10 mouse cellular contexts compared by ENCODE assay signal in genomic region chr2:156453822-156454221, GRCm38 (mm10). TPM values are rescaled to one million over a fixed set of nuclear protein-coding genes. Genes with fewer than 3 reads are reported as not detected.
A peak's percentile ranks its signal among the peaks of the same experiment; 100 is the strongest.
DNase-seq lines count a peak whose midpoint lies in the region; ATAC-seq and TF ChIP-seq lines count a peak whose summit lies in the region.
"Had no signal": no experiment of that assay in that cellular context is flagged by ENCODE, and none has a peak within 500 bp of the region (broad histone marks: within the 10 kb centered on the region; RNA-seq: fewer than 3 reads in every experiment).

No protein-coding gene starts in this region.

- peak; percentile 40; the same call in 1 of the 2 replicates for ATAC-seq in intestine, embryonic 16.5 days
- ATAC-seq: forebrain, postnatal 0 days had no signal

- no peak for TF ChIP-seq POLR2A in heart, adult 2 months (IDR thresholded peaks at IDR 0.05; ENCODE audit: insufficient read depth, low read depth, low read length)

- H3K36me3 ChIP-seq in heart, adult 2 months (ENCODE audit: control insufficient read depth, insufficient read depth, low read length), result no peaks in the 10 kb centered on the region
- H3K36me3 ChIP-seq in intestine, embryonic 16.5 days (ENCODE audit: control insufficient read depth, insufficient read depth, low read length), result no peaks in the 10 kb centered on the region

- no peak overlapping the region for H3K4me2 ChIP-seq in intestine, embryonic 16.5 days (ENCODE audit: low read depth, low read length)

- intact Hi-C loops in heart, adult 2 months (cut with DNase I), result no loop called here
- intact Hi-C loops in heart, postnatal 25 days (cut with DNase I), result no loop called here

- no peak overlapping the region for H3K9ac ChIP-seq in heart, adult 2 months (ENCODE audit: low read depth, low read length)
- no peak overlapping the region for H3K9ac ChIP-seq in intestine, embryonic 16.5 days (ENCODE audit: low read depth, low read length)
- H3K9ac ChIP-seq: forebrain, postnatal 0 days had no signal

- no peaks in the 10 kb centered on the region for H3K4me1 ChIP-seq in heart, adult 2 months (ENCODE audit: control insufficient read depth, insufficient read depth, low read length)
- H3K4me1 ChIP-seq in intestine, embryonic 16.5 days (ENCODE audit: control insufficient read depth, insufficient read depth, low read length), result peaks cover 14% of the 10 kb centered on the region

- 45% methylated on average over 7 of the region's 7 CpGs for WGBS in heart, adult 2 months
- WGBS in intestine, embryonic 16.5 days, result 63% methylated on average over 7 of the region's 7 CpGs

- H3K27me3 ChIP-seq in heart, adult 2 months (ENCODE audit: control insufficient read depth, insufficient read depth, low read length), result no peaks in the 10 kb centered on the region
- no peaks in the 10 kb centered on the region for H3K27me3 ChIP-seq in intestine, embryonic 16.5 days (replicated peaks; ENCODE audit: control insufficient read depth, insufficient read depth, low read length)

- H3K9me3 ChIP-seq in intestine, embryonic 16.5 days (ENCODE audit: control insufficient read depth, low read length), result no peaks in the 10 kb centered on the region

- peak; percentile 65 to 66 for DNase-seq in heart, adult 2 months
- DNase-seq in heart, postnatal 25 days (ENCODE audit: low spot score), result no peak
- DNase-seq in adrenal gland, postnatal 25 days, result peak; percentile 87
- DNase-seq in ovary, postnatal 36 days (ENCODE audit: low spot score), result peak; percentile 58
- no peak for DNase-seq in frontal cortex, postnatal 36 days (ENCODE audit: low spot score in 2 of 2)
- DNase-seq in cerebellum, postnatal 14 days, result no peak
- no peak for DNase-seq in spleen, postnatal 4 days (ENCODE audit: low spot score in 2 of 2)
- DNase-seq: forebrain, postnatal 0 days; lung, postnatal 10 days had no signal

- H3K79me2 ChIP-seq in heart, adult 2 months (replicated peaks; ENCODE audit: control insufficient read depth, insufficient read depth, low read length), result no peaks in the 10 kb centered on the region

- no peak for TF ChIP-seq CTCF in heart, adult 2 months (IDR thresholded peaks at IDR 0.05)

- no peak overlapping the region for H3K4me3 ChIP-seq in heart, adult 2 months
- no peak overlapping the region for H3K4me3 ChIP-seq in intestine, embryonic 16.5 days (ENCODE audit: low read length)

- H3K27ac ChIP-seq in heart, adult 2 months, result no peak overlapping the region
- no peak overlapping the region for H3K27ac ChIP-seq in intestine, embryonic 16.5 days (ENCODE audit: low read length)

- no peak for TF ChIP-seq EP300 in heart, adult 2 months (IDR thresholded peaks at IDR 0.05; ENCODE audit: insufficient read depth, low read depth, low read length)

RNA-seq across cellular contexts. Expression of gene Epb41l1, which starts 33.1 kb away (rescaled TPM):
- total RNA-seq in heart, adult 2 months (2021), result 1 to 10 TPM; 7.3 to 8.2 TPM
- 7.6 and 7.8 TPM in 2 replicates for polyA plus RNA-seq in heart, adult 2 months (2012; rRNA removed)
- 1 to 10 TPM; 7.0 to 7.3 TPM for total RNA-seq in heart, postnatal 25 days (2021)
- total RNA-seq in adrenal gland, postnatal 25 days (2021), result 76.2 and 78.8 TPM in 2 replicates
- polyA plus RNA-seq in intestine, embryonic 16.5 days (2015; fragmentation: Nextera tagmentation; extraction: Ambion mirVana), result 1.7 and 2.0 TPM in 2 replicates

Comparison
In these comparisons a context has a peak if more than half of its experiments do, and no peak if none do; other contexts are left out.
1. DNase-seq: peak in heart, adult 2 months (2 of 2), adrenal gland, postnatal 25 days (single experiment) and ovary, postnatal 36 days (single experiment); none in heart, postnatal 25 days (single experiment), frontal cortex, postnatal 36 days (0 of 2), cerebellum, postnatal 14 days (0 of 2) and spleen, postnatal 4 days (0 of 2).